Mouse (Mus musculus): ENCODE data around the gene Ccdc157. TPM values are rescaled to one million over a fixed set of nuclear protein-coding genes. Genes with fewer than 3 reads are reported as not detected.
"Not testable (repeated sequence)": the region's sequence is repeated elsewhere in the genome, so short reads cannot be mapped to it uniquely, and the experiment has no call there.

Gene Ccdc157
- polyA plus RNA-seq, 1 experiment from 2014 or later: 7.3 TPM

- H3K27ac ChIP-seq: no peak overlapping the region
- ATAC-seq (ENCODE audit: low FRiP score) (no peak), DNase-seq (ENCODE audit: low spot score) (no peak)
- no peak overlapping the region for H3K9ac ChIP-seq
- no peaks in the 10 kb centered on the region for H3K4me1 ChIP-seq (replicated peaks; ENCODE audit: control insufficient read depth, insufficient read depth, low read length)
- 88% methylated on average over 21 of the region's 21 CpGs for WGBS
- H3K4me3 ChIP-seq (replicated peaks; ENCODE audit: low read length): no peak overlapping the region
- peaks cover 69% of the 10 kb centered on the region for H3K36me3 ChIP-seq (replicated peaks; ENCODE audit: control insufficient read depth, insufficient read depth)
- no peaks in the 10 kb centered on the region for H3K9me3 ChIP-seq (ENCODE audit: control insufficient read depth, low read length)
- H3K27me3 ChIP-seq (ENCODE audit: control insufficient read depth, insufficient read depth, low read length): no peaks in the 10 kb centered on the region
- no peak overlapping the region for H3K4me2 ChIP-seq (replicated peaks)
These were observed 16.6 kb downstream of the Ccdc157 start for GRCm38 (mm10) chr11:4143281-4144062.

- Histone ChIP-seq H3K4me2 (replicated peaks) (no peak overlapping the region), H3K4me1 (replicated peaks; ENCODE audit: control insufficient read depth, insufficient read depth, low read length) (no peaks in the 10 kb centered on the region; the same call in 1 of the 2 replicates), H3K36me3 (replicated peaks; ENCODE audit: control insufficient read depth, insufficient read depth) (peaks cover 72% of the 10 kb centered on the region), H3K9ac (no peak overlapping the region), H3K4me3 (replicated peaks; ENCODE audit: low read length) (no peak overlapping the region), H3K27ac (no peak overlapping the region), H3K9me3 (ENCODE audit: control insufficient read depth, low read length) (no peaks in the 10 kb centered on the region), H3K27me3 (ENCODE audit: control insufficient read depth, insufficient read depth, low read length) (no peaks in the 10 kb centered on the region)
- WGBS: 84% methylated on average over 4 of the region's 4 CpGs
- no peak for ATAC-seq (ENCODE audit: low FRiP score)
- DNase-seq (ENCODE audit: low spot score): no peak
These were observed 17.7 kb downstream of the Ccdc157 start for GRCm38 (mm10) chr11:4142352-4142751.

GRCm38 (mm10) chr11:4141505-4141904, 18.6 kb downstream of the Ccdc157 start:
- peaks cover 74% of the 10 kb centered on the region for H3K36me3 ChIP-seq (replicated peaks; ENCODE audit: control insufficient read depth, insufficient read depth)
- no peak overlapping the region for H3K9ac ChIP-seq
- H3K9me3 ChIP-seq (ENCODE audit: control insufficient read depth, low read length): no peaks in the 10 kb centered on the region
- ATAC-seq (ENCODE audit: low FRiP score): no peak
- peaks cover 8% of the 10 kb centered on the region for H3K4me1 ChIP-seq (replicated peaks; ENCODE audit: control insufficient read depth, insufficient read depth, low read length)
- DNase-seq (ENCODE audit: low spot score): no peak
- H3K27ac ChIP-seq: no peak overlapping the region
- H3K4me3 ChIP-seq (replicated peaks; ENCODE audit: low read length): no peak overlapping the region
- H3K4me2 ChIP-seq (replicated peaks): no peak overlapping the region
- H3K27me3 ChIP-seq (ENCODE audit: control insufficient read depth, insufficient read depth, low read length): no peaks in the 10 kb centered on the region

GRCm38 (mm10) chr11:4138964-4139363, 21.1 kb downstream of the Ccdc157 start:
- Histone ChIP-seq H3K9ac (no peak overlapping the region), H3K36me3 (replicated peaks; ENCODE audit: control insufficient read depth, insufficient read depth) (peaks cover 68% of the 10 kb centered on the region), H3K4me2 (replicated peaks) (no peak overlapping the region), H3K9me3 (ENCODE audit: control insufficient read depth, low read length) (no peaks in the 10 kb centered on the region), H3K4me3 (replicated peaks; ENCODE audit: low read length) (no peak overlapping the region), H3K27me3 (ENCODE audit: control insufficient read depth, insufficient read depth, low read length) (no peaks in the 10 kb centered on the region), H3K27ac (no peak overlapping the region), H3K4me1 (replicated peaks; ENCODE audit: control insufficient read depth, insufficient read depth, low read length) (peaks cover 17% of the 10 kb centered on the region)
- DNase-seq (ENCODE audit: low spot score) (no peak), ATAC-seq (ENCODE audit: low FRiP score) (no peak)
- WGBS: 57% methylated on average over 2 of the region's 2 CpGs

- H3K9ac ChIP-seq: peak within 1 kb of the TSS; percentile 98
- H3K36me3 ChIP-seq (replicated peaks; ENCODE audit: control insufficient read depth, insufficient read depth): peaks cover 31% of the 10 kb centered on the region
- H3K4me1 ChIP-seq (replicated peaks; ENCODE audit: control insufficient read depth, insufficient read depth, low read length): peaks cover 17% of the 10 kb centered on the region
- H3K27me3 ChIP-seq (ENCODE audit: control insufficient read depth, insufficient read depth, low read length): no peaks in the 10 kb centered on the region
- ATAC-seq (ENCODE audit: low FRiP score) (peak; percentile 91), DNase-seq (ENCODE audit: low spot score) (peak; percentile 93)
- H3K9me3 ChIP-seq (ENCODE audit: control insufficient read depth, low read length): no peaks in the 10 kb centered on the region
- peak within 1 kb of the TSS; percentile 85 for H3K4me2 ChIP-seq (replicated peaks)
- peak within 1 kb of the TSS; percentile 92 for H3K27ac ChIP-seq
- WGBS: under 1% methylated on average over 58 of the region's 66 CpGs
- peak within 1 kb of the TSS; percentile 92 for H3K4me3 ChIP-seq (replicated peaks; ENCODE audit: low read length)
These were observed 24.8 kb downstream of the Ccdc157 start, which contains the start of gene Rnf215 for GRCm38 (mm10) chr11:4134986-4135935. Gene Rnf215, plus strand, starts transcription at chr11:4135202.

- H3K4me1 ChIP-seq (replicated peaks; ENCODE audit: control insufficient read depth, insufficient read depth, low read length): peaks cover 17% of the 10 kb centered on the region
- no peaks in the 10 kb centered on the region for H3K27me3 ChIP-seq (ENCODE audit: control insufficient read depth, insufficient read depth, low read length)
- H3K4me3 ChIP-seq (replicated peaks; ENCODE audit: low read length): peak overlapping the region; percentile 92; the same call in 1 of the 2 replicates
- no peaks in the 10 kb centered on the region for H3K9me3 ChIP-seq (ENCODE audit: control insufficient read depth, low read length)
- peak overlapping the region; percentile 98; the same call in 1 of the 2 replicates for H3K9ac ChIP-seq
- 59% methylated on average over 6 of the region's 6 CpGs for WGBS
- DNase-seq (ENCODE audit: low spot score) (no peak), ATAC-seq (ENCODE audit: low FRiP score) (no peak)
- H3K4me2 ChIP-seq (replicated peaks): peak overlapping the region; percentile 85; the same call in 1 of the 2 replicates
- 0 out of 2 replicates have a peak overlapping the region, but pooled peaks have one; percentile 92 for H3K27ac ChIP-seq
- peaks cover 22% of the 10 kb centered on the region for H3K36me3 ChIP-seq (replicated peaks; ENCODE audit: control insufficient read depth, insufficient read depth)
These were observed 25.7 kb downstream of the Ccdc157 start for GRCm38 (mm10) chr11:4134400-4134799.

- H3K4me1 ChIP-seq (replicated peaks; ENCODE audit: control insufficient read depth, insufficient read depth, low read length): peaks cover 17% of the 10 kb centered on the region
- peaks cover 13% of the 10 kb centered on the region for H3K36me3 ChIP-seq (replicated peaks; ENCODE audit: control insufficient read depth, insufficient read depth)
- DNase-seq (ENCODE audit: low spot score) (no peak), ATAC-seq (ENCODE audit: low FRiP score) (no peak)
- H3K27ac ChIP-seq: no peak overlapping the region
- no peak overlapping the region for H3K9ac ChIP-seq
- 55% methylated on average over 3 of the region's 3 CpGs for WGBS
- no peaks in the 10 kb centered on the region for H3K9me3 ChIP-seq (ENCODE audit: control insufficient read depth, low read length)
- H3K4me3 ChIP-seq (replicated peaks; ENCODE audit: low read length): no peak overlapping the region
- H3K27me3 ChIP-seq (ENCODE audit: control insufficient read depth, insufficient read depth, low read length): no peaks in the 10 kb centered on the region
- H3K4me2 ChIP-seq (replicated peaks): no peak overlapping the region
These were observed 26.6 kb downstream of the Ccdc157 start for GRCm38 (mm10) chr11:4133450-4133849.

GRCm38 (mm10) chr11:4128461-4128860, 31.6 kb downstream of the Ccdc157 start:
- not testable (repeated sequence) for H3K27me3 ChIP-seq (ENCODE audit: control insufficient read depth, insufficient read depth, low read length); H3K36me3 ChIP-seq (replicated peaks; ENCODE audit: control insufficient read depth, insufficient read depth); H3K4me3 ChIP-seq (replicated peaks; ENCODE audit: low read length); ATAC-seq (ENCODE audit: low FRiP score); H3K4me2 ChIP-seq (replicated peaks); H3K9me3 ChIP-seq (ENCODE audit: control insufficient read depth, low read length); H3K4me1 ChIP-seq (replicated peaks; ENCODE audit: control insufficient read depth, insufficient read depth, low read length); H3K27ac ChIP-seq; H3K9ac ChIP-seq; DNase-seq (ENCODE audit: low spot score)
- WGBS: 95% methylated on average over 4 of the region's 4 CpGs

GRCm38 (mm10) chr11:4127059-4127458, 33.0 kb downstream of the Ccdc157 start:
- no peak overlapping the region for H3K27ac ChIP-seq
- peaks cover 3% of the 10 kb centered on the region; the same call in 1 of the 2 replicates for H3K9me3 ChIP-seq (ENCODE audit: control insufficient read depth, low read length)
- no peak overlapping the region for H3K9ac ChIP-seq
- no peaks in the 10 kb centered on the region for H3K27me3 ChIP-seq (ENCODE audit: control insufficient read depth, insufficient read depth, low read length)
- no peaks in the 10 kb centered on the region for H3K36me3 ChIP-seq (replicated peaks; ENCODE audit: control insufficient read depth, insufficient read depth)
- DNase-seq (ENCODE audit: low spot score): no peak
- no peaks in the 10 kb centered on the region for H3K4me1 ChIP-seq (replicated peaks; ENCODE audit: control insufficient read depth, insufficient read depth, low read length)
- no peak for ATAC-seq (ENCODE audit: low FRiP score)
- H3K4me2 ChIP-seq (replicated peaks): no peak overlapping the region
- WGBS: 86% methylated on average over 1 of the region's 1 CpGs
- no peak overlapping the region for H3K4me3 ChIP-seq (replicated peaks; ENCODE audit: low read length)
